Mouse (Mus musculus) layer of hippocampus, adult 8-10 months (tissue): ENCODE measurements around the gene Olfr1226. TPM values are rescaled to one million over a fixed set of nuclear protein-coding genes. Genes with fewer than 3 reads are reported as not detected.
"Not testable (repeated sequence)": the region's sequence is repeated elsewhere in the genome, so short reads cannot be mapped to it uniquely, and the experiment has no call there.

ENCODE experiments used
- DNase-seq, 2 experiments: peaks; one replicate each; pipeline ENCODE4 v3.0.0; 2022; ENCODE audit warnings: low spot score in 2 of 2
- total RNA-seq, 4 experiments: library from RNA; stranded (reverse); gene quantifications; 2 replicates each; pipeline ENCODE4 v1.2.4; 2022

Gene Olfr1226
- total RNA-seq = not detected

- DNase-seq = no peak
Measured at GRCm38 (mm10) chr2:89199948-89200347, at the start of gene Olfr1226. Gene Olfr1226 (minus strand): TSS chr2:89200048.

- no peak for DNase-seq
Measured at GRCm38 (mm10) chr2:89196325-89196982, 3.4 kb downstream of the Olfr1226 start.

- DNase-seq = no peak
Measured at GRCm38 (mm10) chr2:89174569-89174968, 25.3 kb downstream of the Olfr1226 start, which contains the start of gene Olfr1225. Gene Olfr1225 (minus strand): TSS chr2:89174669.

GRCm38 (mm10) chr2:89164711-89165110 is 35.1 kb downstream of the Olfr1226 start:
- DNase-seq = not testable (repeated sequence)

GRCm38 (mm10) chr2:89163991-89164390 is 35.9 kb downstream of the Olfr1226 start, which contains the start of gene Olfr1224-ps1:
Gene Olfr1224-ps1 (minus strand): TSS chr2:89164091.
- DNase-seq = not testable (repeated sequence)

- DNase-seq = no peak
Measured at GRCm38 (mm10) chr2:89151460-89151859, 48.4 kb downstream of the Olfr1226 start, which contains the start of gene Olfr1223. Gene Olfr1223 (minus strand): TSS chr2:89151560.

Other genes starting within 250 kb of the Olfr1226 start
- gene Olfr1212, start 246.1 kb downstream of the Olfr1226 start, total RNA-seq = not detected
- gene Gm13762, start 219.8 kb downstream of the Olfr1226 start, total RNA-seq = not detected
- not detected for gene Olfr1214, start 207.4 kb downstream of the Olfr1226 start, total RNA-seq
- not detected for gene Olfr1215, start 193.1 kb downstream of the Olfr1226 start, total RNA-seq
- gene Olfr1216, start 181.7 kb downstream of the Olfr1226 start, total RNA-seq = not detected
- gene Olfr1217, start 168.0 kb downstream of the Olfr1226 start, total RNA-seq = not detected
- not detected for gene Olfr1218, start 138.9 kb downstream of the Olfr1226 start, total RNA-seq
- gene Olfr1219, start 116.5 kb downstream of the Olfr1226 start, total RNA-seq = not detected
- not detected for gene Olfr1220, start 93.2 kb downstream of the Olfr1226 start, total RNA-seq
- not detected for gene Olfr1221, start 82.8 kb downstream of the Olfr1226 start, total RNA-seq
- not detected for gene Olfr1222, start 67.0 kb downstream of the Olfr1226 start, total RNA-seq
- not detected for gene Olfr1223, start 48.5 kb downstream of the Olfr1226 start, total RNA-seq
- not detected for gene Olfr1224-ps1, start 36.0 kb downstream of the Olfr1226 start, total RNA-seq
- gene Olfr1225, start 25.4 kb downstream of the Olfr1226 start, total RNA-seq = not detected
- not detected for gene Olfr1228, start 54.0 kb upstream of the Olfr1226 start, total RNA-seq
- not detected for gene Olfr1229, start 88.0 kb upstream of the Olfr1226 start, total RNA-seq
- not detected for gene Olfr1230, start 97.2 kb upstream of the Olfr1226 start, total RNA-seq
- gene Olfr1231, start 107.0 kb upstream of the Olfr1226 start, total RNA-seq = not detected
- gene Olfr1232, start 129.6 kb upstream of the Olfr1226 start, total RNA-seq = not detected
- gene Olfr1233, start 142.3 kb upstream of the Olfr1226 start, total RNA-seq = not detected
- not detected for gene Olfr1234, start 164.8 kb upstream of the Olfr1226 start, total RNA-seq
- not detected for gene Olfr1238, start 209.6 kb upstream of the Olfr1226 start, total RNA-seq
- not detected for gene Olfr1239, start 220.4 kb upstream of the Olfr1226 start, total RNA-seq
- not detected for gene Olfr1240, start 243.0 kb upstream of the Olfr1226 start, total RNA-seq